Mouse (Mus musculus): ENCODE measurements around the gene Gm10644. TPM values are rescaled to one million over a fixed set of nuclear protein-coding genes. Genes with fewer than 3 reads are reported as not detected.

The Gm10644 gene
- 0.82 and 1.1 TPM in 2 replicates for polyA plus RNA-seq (2014; fragmentation: Nextera tagmentation; extraction: Ambion mirVana)

GRCm38 (mm10) chr8:83955106-83955957, at the start of gene Gm10644, which contains the start of gene Asf1b:
Gene Gm10644 (minus strand): TSS chr8:83955205.
Gene Asf1b (plus strand): TSS chr8:83955507.
- Histone ChIP-seq H3K27me3 (ENCODE audit: control insufficient read depth, insufficient read depth, low read length) (no peaks in the 10 kb centered on the region), H3K27ac (ENCODE audit: low read depth, low read length) (peak within 1 kb of the TSS; percentile 28; the same call in 1 of the 2 replicates), H3K9ac (replicated peaks; ENCODE audit: low read depth, low read length) (peak within 1 kb of the TSS; percentile 11), H3K4me2 (ENCODE audit: low read depth, low read length) (peak within 1 kb of the TSS; percentile 84), H3K4me1 (ENCODE audit: control insufficient read depth, insufficient read depth, low read length) (peaks cover 8% of the 10 kb centered on the region; the same call in 1 of the 2 replicates), H3K36me3 (ENCODE audit: control insufficient read depth, insufficient read depth, low read length) (no peaks in the 10 kb centered on the region), H3K4me3 (ENCODE audit: low read depth, low read length) (peak within 1 kb of the TSS; percentile 49), H3K9me3 (ENCODE audit: control insufficient read depth, low read length) (no peaks in the 10 kb centered on the region)
- WGBS = under 1% methylated on average over 75 of the region's 75 CpGs
- peak; percentile 99 for ATAC-seq (ENCODE audit: low read depth)

DNA sequence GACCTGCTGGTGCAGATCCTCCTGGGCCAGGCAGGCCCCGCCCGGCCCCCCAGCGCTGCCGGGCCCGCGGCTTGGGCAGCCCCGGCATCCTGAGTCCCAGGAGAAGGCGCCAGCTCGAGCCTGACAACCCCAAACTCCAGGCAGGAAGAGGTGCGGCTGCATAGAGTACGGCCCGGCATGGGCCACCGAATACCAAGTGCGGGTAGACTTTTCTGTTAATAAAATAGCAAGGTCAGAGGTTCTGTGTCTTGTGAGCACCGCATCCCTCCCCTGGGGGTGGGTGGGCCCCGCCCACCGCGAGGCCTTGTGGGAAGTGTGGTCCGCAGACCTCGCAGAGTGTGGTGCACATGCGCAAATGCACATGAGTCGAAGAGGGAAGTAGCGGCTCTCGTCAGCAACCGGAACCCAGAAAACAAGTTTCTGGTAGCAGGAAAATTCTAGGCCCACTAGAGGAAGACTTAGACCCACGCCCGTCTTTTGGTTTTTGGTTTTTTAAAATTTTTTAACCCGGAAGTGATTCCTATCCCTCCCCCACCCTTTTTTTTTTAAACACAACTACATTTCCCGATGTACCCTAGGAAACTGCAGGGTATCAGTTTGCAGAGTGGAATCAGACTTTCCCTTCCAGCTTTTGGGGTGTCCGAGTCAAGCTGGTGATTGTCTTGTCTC, 49.7 kb upstream of the Gm10644 start:
- Histone ChIP-seq H3K9ac (replicated peaks; ENCODE audit: low read depth, low read length) (peak overlapping the region; percentile 67), H3K27ac (ENCODE audit: low read depth, low read length) (peak overlapping the region; percentile 61), H3K27me3 (ENCODE audit: control insufficient read depth, insufficient read depth, low read length) (0 out of 2 replicates have a peak, but pooled peaks cover 6% of the 10 kb centered on the region), H3K9me3 (ENCODE audit: control insufficient read depth, low read length) (no peaks in the 10 kb centered on the region), H3K4me2 (ENCODE audit: low read depth, low read length) (peak overlapping the region; percentile 94), H3K4me3 (ENCODE audit: low read depth, low read length) (peak overlapping the region; percentile 44), H3K36me3 (ENCODE audit: control insufficient read depth, insufficient read depth, low read length) (peaks cover 5% of the 10 kb centered on the region; the same call in 1 of the 2 replicates), H3K4me1 (ENCODE audit: control insufficient read depth, insufficient read depth, low read length) (peaks cover 7% of the 10 kb centered on the region; the same call in 1 of the 2 replicates)
- ATAC-seq (ENCODE audit: low read depth) = peak; percentile 73
- WGBS = under 1% methylated on average over 30 of the region's 30 CpGs

- peaks cover 5% of the 10 kb centered on the region; the same call in 1 of the 2 replicates for H3K36me3 ChIP-seq (ENCODE audit: control insufficient read depth, insufficient read depth, low read length)
- H3K27ac ChIP-seq (ENCODE audit: low read depth, low read length) = no peak overlapping the region
- H3K4me3 ChIP-seq (ENCODE audit: low read depth, low read length) = peak overlapping the region; percentile 44
- WGBS = 78% methylated on average over 6 of the region's 6 CpGs
- peak overlapping the region; percentile 94 for H3K4me2 ChIP-seq (ENCODE audit: low read depth, low read length)
- peaks cover 17% of the 10 kb centered on the region for H3K4me1 ChIP-seq (ENCODE audit: control insufficient read depth, insufficient read depth, low read length)
- H3K9ac ChIP-seq (replicated peaks; ENCODE audit: low read depth, low read length) = no peak overlapping the region
- no peaks in the 10 kb centered on the region for H3K9me3 ChIP-seq (ENCODE audit: control insufficient read depth, low read length)
- H3K27me3 ChIP-seq (ENCODE audit: control insufficient read depth, insufficient read depth, low read length) = 0 out of 2 replicates have a peak, but pooled peaks cover 6% of the 10 kb centered on the region
- no peak for ATAC-seq (ENCODE audit: low read depth)
These were observed 48.7 kb upstream of the Gm10644 start for GRCm38 (mm10) chr8:84003612-84004246.

DNA sequence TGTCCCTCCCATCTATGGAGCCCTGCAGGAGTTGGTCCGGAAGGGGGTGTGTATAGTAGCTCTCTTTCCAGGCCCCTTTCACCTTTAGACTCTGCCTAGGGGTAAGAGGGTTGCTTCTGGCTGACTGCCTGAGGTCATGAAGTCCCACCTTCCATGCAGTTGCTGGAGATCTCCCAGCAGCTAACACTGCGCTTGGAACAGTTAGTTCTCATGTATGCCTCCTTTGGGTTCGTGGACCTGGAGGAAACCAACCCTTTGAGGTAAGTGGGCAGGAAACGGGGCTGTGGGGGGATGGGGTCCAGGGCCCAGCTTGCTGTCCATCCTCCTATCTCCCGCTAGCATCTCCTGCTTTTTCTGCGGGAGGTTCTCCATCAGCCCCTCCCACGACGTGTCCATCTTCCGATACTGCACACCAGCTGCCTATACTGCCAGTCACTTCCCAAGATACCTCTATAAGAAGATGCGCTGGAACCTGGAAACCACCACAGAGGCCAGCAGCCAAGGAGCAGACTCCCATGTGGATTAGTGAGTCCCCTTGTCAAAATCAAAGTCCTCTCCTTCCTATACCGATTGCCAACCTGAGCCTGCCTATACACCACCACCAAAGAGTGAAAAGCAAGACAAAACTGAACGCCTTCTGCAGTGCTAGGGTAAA, 48.1 kb upstream of the Gm10644 start:
- H3K27ac ChIP-seq (ENCODE audit: low read depth, low read length) = no peak overlapping the region
- H3K36me3 ChIP-seq (ENCODE audit: control insufficient read depth, insufficient read depth, low read length) = peaks cover 5% of the 10 kb centered on the region; the same call in 1 of the 2 replicates
- no peak for ATAC-seq (ENCODE audit: low read depth)
- no peak overlapping the region for H3K4me2 ChIP-seq (ENCODE audit: low read depth, low read length)
- H3K4me3 ChIP-seq (ENCODE audit: low read depth, low read length) = no peak overlapping the region
- peaks cover 18% of the 10 kb centered on the region for H3K4me1 ChIP-seq (ENCODE audit: control insufficient read depth, insufficient read depth, low read length)
- H3K9me3 ChIP-seq (ENCODE audit: control insufficient read depth, low read length) = no peaks in the 10 kb centered on the region
- 68% methylated on average over 12 of the region's 12 CpGs for WGBS
- H3K27me3 ChIP-seq (ENCODE audit: control insufficient read depth, insufficient read depth, low read length) = 0 out of 2 replicates have a peak, but pooled peaks cover 6% of the 10 kb centered on the region
- H3K9ac ChIP-seq (replicated peaks; ENCODE audit: low read depth, low read length) = no peak overlapping the region

DNA sequence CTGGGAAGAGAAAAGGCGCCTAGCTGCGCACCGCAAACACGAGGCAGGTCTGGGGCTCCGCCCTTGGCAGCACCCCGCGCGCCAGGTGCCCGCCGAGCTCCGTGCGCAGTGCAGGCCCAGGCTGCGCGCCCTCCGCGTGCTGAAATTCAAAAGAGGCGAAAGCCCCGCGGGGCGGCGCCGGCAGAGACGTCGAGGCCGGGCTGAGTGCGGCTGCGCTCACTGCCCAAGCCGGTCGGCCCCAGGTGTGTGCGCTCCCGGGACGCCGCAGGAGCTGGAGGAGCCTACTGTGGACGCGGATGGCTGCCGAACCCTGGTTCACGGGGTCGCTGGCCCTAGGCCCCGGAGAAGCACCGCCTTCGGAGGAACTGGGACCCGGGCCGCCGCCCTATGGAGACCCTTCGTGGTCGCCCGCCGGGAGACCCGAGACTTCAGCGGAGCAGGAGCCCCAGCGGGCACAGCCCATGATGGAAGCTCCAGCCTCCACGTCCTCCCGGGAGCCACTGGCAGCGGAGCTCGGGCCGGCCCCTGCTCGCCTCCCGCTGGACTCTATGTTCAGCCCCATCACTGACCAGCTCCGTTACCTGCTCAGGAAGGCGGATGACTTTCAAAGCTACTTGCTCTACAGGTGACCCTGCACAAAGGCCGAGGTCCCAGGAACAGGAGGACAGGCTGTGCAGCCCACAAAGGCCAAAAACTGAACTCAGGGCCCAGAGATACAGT, 46.4 kb upstream of the Gm10644 start, which contains the start of gene 1700067K01Rik:
TSS of gene 1700067K01Rik (plus strand) at position 222 of the 720 bp plus-strand sequence.
- Histone ChIP-seq H3K4me1 (ENCODE audit: control insufficient read depth, insufficient read depth, low read length) (peaks cover 18% of the 10 kb centered on the region), H3K9ac (replicated peaks; ENCODE audit: low read depth, low read length) (peak within 1 kb of the TSS; percentile 39; the same call in 1 of the 2 replicates), H3K27me3 (ENCODE audit: control insufficient read depth, insufficient read depth, low read length) (0 out of 2 replicates have a peak, but pooled peaks cover 6% of the 10 kb centered on the region), H3K4me2 (ENCODE audit: low read depth, low read length) (no peak within 1 kb of the TSS; the same call in 1 of the 2 replicates), H3K27ac (ENCODE audit: low read depth, low read length) (no peak within 1 kb of the TSS), H3K4me3 (ENCODE audit: low read depth, low read length) (no peak within 1 kb of the TSS), H3K36me3 (ENCODE audit: control insufficient read depth, insufficient read depth, low read length) (peaks cover 5% of the 10 kb centered on the region; the same call in 1 of the 2 replicates), H3K9me3 (ENCODE audit: control insufficient read depth, low read length) (no peaks in the 10 kb centered on the region)
- WGBS = 16% methylated on average over 61 of the region's 61 CpGs
- no peak for ATAC-seq (ENCODE audit: low read depth)

DNA sequence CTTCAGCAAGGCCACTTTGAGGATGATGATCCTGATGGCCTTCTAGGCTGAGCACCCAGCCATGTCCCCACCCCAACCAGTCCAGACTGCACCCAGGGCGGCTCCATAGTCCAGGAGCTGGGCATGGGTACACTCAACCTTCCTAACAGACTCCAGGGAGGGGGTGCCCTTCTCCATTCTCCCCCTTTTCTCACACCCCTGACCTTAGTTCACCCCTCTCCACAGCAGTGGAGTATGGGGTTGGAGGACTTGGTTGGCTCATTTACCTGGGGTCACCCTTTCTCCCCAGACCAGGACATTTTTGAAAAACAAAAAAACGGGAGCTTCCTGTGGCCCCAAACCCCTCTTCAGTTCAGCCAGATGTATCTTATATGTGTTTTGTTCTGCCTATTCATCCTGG, 44.8 kb upstream of the Gm10644 start:
- Histone ChIP-seq H3K9me3 (ENCODE audit: control insufficient read depth, low read length) (no peaks in the 10 kb centered on the region), H3K4me2 (ENCODE audit: low read depth, low read length) (0 out of 2 replicates have a peak overlapping the region, but pooled peaks have one; percentile 5), H3K4me3 (ENCODE audit: low read depth, low read length) (no peak overlapping the region), H3K4me1 (ENCODE audit: control insufficient read depth, insufficient read depth, low read length) (peaks cover 18% of the 10 kb centered on the region), H3K36me3 (ENCODE audit: control insufficient read depth, insufficient read depth, low read length) (peaks cover 5% of the 10 kb centered on the region; the same call in 1 of the 2 replicates), H3K9ac (replicated peaks; ENCODE audit: low read depth, low read length) (no peak overlapping the region), H3K27ac (ENCODE audit: low read depth, low read length) (no peak overlapping the region), H3K27me3 (ENCODE audit: control insufficient read depth, insufficient read depth, low read length) (0 out of 2 replicates have a peak, but pooled peaks cover 6% of the 10 kb centered on the region)
- 92% methylated on average over 2 of the region's 2 CpGs for WGBS
- no peak for ATAC-seq (ENCODE audit: low read depth)

- ATAC-seq (ENCODE audit: low read depth) = no peak
- no peak overlapping the region for H3K27ac ChIP-seq (ENCODE audit: low read depth, low read length)
- peaks cover 15% of the 10 kb centered on the region for H3K4me1 ChIP-seq (ENCODE audit: control insufficient read depth, insufficient read depth, low read length)
- H3K36me3 ChIP-seq (ENCODE audit: control insufficient read depth, insufficient read depth, low read length) = peaks cover 5% of the 10 kb centered on the region; the same call in 1 of the 2 replicates
- 73% methylated on average over 16 of the region's 16 CpGs for WGBS
- no peaks in the 10 kb centered on the region for H3K9me3 ChIP-seq (ENCODE audit: control insufficient read depth, low read length)
- peak overlapping the region; percentile 72 for H3K4me2 ChIP-seq (ENCODE audit: low read depth, low read length)
- H3K27me3 ChIP-seq (ENCODE audit: control insufficient read depth, insufficient read depth, low read length) = 0 out of 2 replicates have a peak, but pooled peaks cover 6% of the 10 kb centered on the region
- peak overlapping the region; percentile 85; the same call in 1 of the 2 replicates for H3K9ac ChIP-seq (replicated peaks; ENCODE audit: low read depth, low read length)
- peak overlapping the region; percentile 75 for H3K4me3 ChIP-seq (ENCODE audit: low read depth, low read length)
These were observed 44.2 kb upstream of the Gm10644 start for GRCm38 (mm10) chr8:83999057-83999705.

Measured in neural tube, embryonic 14.5 days (tissue).